Mouse (Mus musculus) kidney, adult 18-20 months (tissue): ENCODE data around the gene Orc2.

ENCODE experiments used
- DNase-seq: peaks from one replicate; pipeline ENCODE4 v3.0.0; 2021

The Orc2 gene

GRCm38 (mm10) chr1:58423371-58424248, 81.3 kb downstream of the Orc2 start, which contains the start of gene Clk1:
TSS of gene Clk1 (minus strand) at chr1:58424066.
- DNase-seq: peak; percentile 99

- DNase-seq: peak; percentile 40
These were observed 82.0 kb downstream of the Orc2 start for GRCm38 (mm10) chr1:58422879-58423278.

GRCm38 (mm10) chr1:58420961-58421360, 83.9 kb downstream of the Orc2 start:
- DNase-seq: no peak

- DNase-seq: no peak
These were observed 84.9 kb downstream of the Orc2 start for GRCm38 (mm10) chr1:58420032-58420431.

GRCm38 (mm10) chr1:58416048-58416447, 88.9 kb downstream of the Orc2 start:
- DNase-seq: no peak

GRCm38 (mm10) chr1:58415442-58415841, 89.5 kb downstream of the Orc2 start:
- DNase-seq: no peak
